Mouse (Mus musculus): ENCODE data around the gene Asic4.

GRCm38 (mm10) chr1:75521321-75522031 lies 71.2 kb downstream of the Asic4 start, which contains the start of gene Stk11ip:
- TF ChIP-seq CTCF (IDR thresholded peaks at IDR 0.05; ENCODE audit: control insufficient read depth, insufficient read depth, insufficient read length) (no peak), USF1 (IDR thresholded peaks at IDR 0.05; ENCODE audit: low read depth) (peak; percentile 60), MAX (IDR thresholded peaks at IDR 0.05) (peak; percentile 49)

Measured in C2C12 (cell line).